Mouse (Mus musculus): ENCODE measurements around the gene Taar7f.

- TF ChIP-seq GATA1 (IDR thresholded peaks at IDR 0.05; ENCODE audit: low read length) (no peak), TAL1 (IDR thresholded peaks at IDR 0.05; ENCODE audit: low read length) (no peak)
Observed at GRCm38 (mm10) chr10:24006442-24006841, 42.9 kb upstream of the Taar7f start.

Data from erythroblast, embryonic 14.5 days (primary cell).